Mouse (Mus musculus) WW6 (cell line): Measurements from ENCODE around the gene Hnrnpa2b1.

Source experiments
- DNase-seq: peaks from one replicate; pipeline ENCODE4 v3.0.0-alpha.2; 2013; ENCODE audit warnings: low read depth, low spot score

The Hnrnpa2b1 gene

GRCm38 (mm10) chr6:51417306-51417936 is 52.3 kb downstream of the Hnrnpa2b1 start:
- no peak for DNase-seq

- no peak for DNase-seq
Observed at GRCm38 (mm10) chr6:51416433-51416832, 53.3 kb downstream of the Hnrnpa2b1 start.
